Mouse (Mus musculus): ENCODE measurements at regions not wholly inside any gene's neighbourhood (a gene's known extent, or its start where the extent isn't known, plus 50 kb on each side); places are given as distances from the start of the nearest gene placed in this dataset.

- TF ChIP-seq EP300 (IDR thresholded peaks at IDR 0.05; ENCODE audit: low read depth), result no peak
- TF ChIP-seq CTCF (IDR thresholded peaks at IDR 0.05; ENCODE audit: low read depth), result no peak
These were observed 361.5 kb upstream of the Spred2 start for GRCm38 (mm10) chr11:19562668-19563067.
